Mouse (Mus musculus) myocyte (in vitro differentiated cells): Measurements from ENCODE around the gene Camta1. TPM values are rescaled to one million over a fixed set of nuclear protein-coding genes. Genes with fewer than 3 reads are reported as not detected.

Experiments used
- H3K27me3 ChIP-seq: one replicate; pipeline ENCODE4 v1.6.1; 2011; ENCODE audit not compliant: control insufficient read depth, insufficient read depth, insufficient read length
- H3K36me3 ChIP-seq: one replicate; pipeline ENCODE4 v1.6.1; 2011; ENCODE audit not compliant: control insufficient read depth, insufficient read depth
- H3K4me2 ChIP-seq: one replicate; pipeline ENCODE4 v1.6.1; 2011; ENCODE audit warnings: low read depth, control low read depth
- H3K4me3 ChIP-seq: one replicate; pipeline ENCODE4 v1.5.1; 2011; ENCODE audit warnings: mild to moderate bottlenecking, control low read depth, moderate library complexity
- H3K79me2 ChIP-seq: one replicate; pipeline ENCODE4 v1.6.1; 2011; ENCODE audit not compliant: control insufficient read depth, insufficient read depth
- H3ac ChIP-seq: one replicate; pipeline ENCODE4 v1.6.1; 2011; ENCODE audit not compliant: control insufficient read depth, insufficient read length
- CEBPB ChIP-seq: IDR thresholded peaks from 2 replicates; pipeline ENCODE4 v1.6.1; 2011; ENCODE audit warnings: mild to moderate bottlenecking, moderate library complexity; ENCODE audit not compliant: poor library complexity, insufficient read depth, severe bottlenecking
- E2F4 ChIP-seq: IDR thresholded peaks from one replicate; pipeline ENCODE4 v1.6.1; 2011; ENCODE audit warnings: mild to moderate bottlenecking, control low read depth, moderate library complexity; ENCODE audit not compliant: insufficient read depth
- MAX ChIP-seq: IDR thresholded peaks from one replicate; pipeline ENCODE4 v1.6.1; 2011; ENCODE audit warnings: low read depth, mild to moderate bottlenecking, control low read depth
- MYOD1 ChIP-seq, 3 experiments: IDR thresholded peaks; one replicate each; pipeline ENCODE4 v1.6.1; 2011; ENCODE audit warnings: control low read depth in 2 of 3, low read depth in 2 of 3, mild to moderate bottlenecking in 2 of 3, moderate library complexity in 1 of 3; ENCODE audit not compliant: insufficient read length in 2 of 3, control insufficient read depth in 1 of 3
- MYOG ChIP-seq, 3 experiments: IDR thresholded peaks; one replicate each; pipeline ENCODE4 v1.6.1; 2011; ENCODE audit warnings: control low read depth in 2 of 3, low read depth in 2 of 3, mild to moderate bottlenecking in 2 of 3; ENCODE audit not compliant: insufficient read length in 2 of 3, control insufficient read depth in 1 of 3, insufficient read depth in 1 of 3
- POLR2A ChIP-seq: IDR thresholded peaks from one replicate; pipeline ENCODE4 v1.6.1; 2011; ENCODE audit warnings: low read depth, mild to moderate bottlenecking, control low read depth, moderate library complexity; ENCODE audit not compliant: insufficient read length
- POLR2AphosphoS2 ChIP-seq: IDR thresholded peaks from one replicate; pipeline ENCODE4 v1.6.1; 2011; ENCODE audit warnings: low read depth, control low read depth; ENCODE audit not compliant: insufficient read length
- REST ChIP-seq: IDR thresholded peaks from one replicate; pipeline ENCODE4 v1.6.1; 2011; ENCODE audit warnings: mild to moderate bottlenecking, control low read depth, moderate library complexity; ENCODE audit not compliant: insufficient read depth, insufficient read length
- SRF ChIP-seq: IDR thresholded peaks from one replicate; pipeline ENCODE4 v1.6.1; 2011; ENCODE audit warnings: low read depth; ENCODE audit not compliant: control insufficient read depth, insufficient read length
- TCF12 ChIP-seq: IDR thresholded peaks from one replicate; pipeline ENCODE4 v1.6.1; 2011; ENCODE audit warnings: mild to moderate bottlenecking, control low read depth; ENCODE audit not compliant: poor library complexity, insufficient read depth, severe bottlenecking
- TCF3 ChIP-seq: IDR thresholded peaks from one replicate; pipeline ENCODE4 v1.6.1; 2011; ENCODE audit warnings: low read depth, control low read depth; ENCODE audit not compliant: insufficient read length
- USF1 ChIP-seq: IDR thresholded peaks from one replicate; pipeline ENCODE4 v1.6.1; 2011; ENCODE audit warnings: low read depth, mild to moderate bottlenecking, control low read depth, moderate library complexity
- polyA plus RNA-seq: library from polyadenylated mRNA; unstranded; fragments of >200 nt; fragmentation: generic; extraction: Trizol; gene quantifications from one replicate; pipeline ENCODE4 v1.2.1, GENCODE M21; 2012; ENCODE audit warnings: missing spikeins

Camta1 gene
- polyA plus RNA-seq, 1 experiment, result 40.6 TPM

- no peak overlapping the region for H3K4me2 ChIP-seq
- H3K4me3 ChIP-seq, result no peak overlapping the region
- peaks cover 18% of the 10 kb centered on the region for H3K27me3 ChIP-seq
- no peaks in the 10 kb centered on the region for H3K36me3 ChIP-seq
- TF ChIP-seq USF1 (no peak), CEBPB (no peak), SRF (no peak), TCF12 (no peak), REST (no peak), POLR2AphosphoS2 (no peak), MYOD1 (IDR thresholded peaks at IDR 0.05; ENCODE audit: control insufficient read depth in 1 of 3, insufficient read length in 2 of 3, low read depth in 2 of 3) (no peak), POLR2A (no peak)
- no peak overlapping the region for H3ac ChIP-seq
- no peaks in the 10 kb centered on the region for H3K79me2 ChIP-seq
Measured at GRCm38 (mm10) chr4:151655637-151656385, 205.9 kb downstream of the Camta1 start.

- Histone ChIP-seq H3K79me2 (no peaks in the 10 kb centered on the region), H3K27me3 (peaks cover 17% of the 10 kb centered on the region), H3ac (no peak overlapping the region), H3K36me3 (no peaks in the 10 kb centered on the region), H3K4me3 (no peak overlapping the region), H3K4me2 (no peak overlapping the region)
- TF ChIP-seq POLR2A, result no peak
- no peak for TF ChIP-seq MAX
- no peak for TF ChIP-seq E2F4
- no peak for TF ChIP-seq CEBPB
- TF ChIP-seq TCF12, result no peak
- TF ChIP-seq POLR2AphosphoS2, result no peak
- no peak for TF ChIP-seq USF1
- TF ChIP-seq TCF3, result no peak
- TF ChIP-seq SRF, result no peak
- TF ChIP-seq REST, result no peak
- TF ChIP-seq MYOG (IDR thresholded peaks at IDR 0.05; ENCODE audit: control insufficient read depth in 1 of 3, insufficient read depth in 1 of 3, insufficient read length in 2 of 3, low read depth in 2 of 3), result no peak
Measured at GRCm38 (mm10) chr4:151655227-151655626, 206.4 kb downstream of the Camta1 start.

GRCm38 (mm10) chr4:151642418-151642817 is 219.3 kb downstream of the Camta1 start:
- TF ChIP-seq TCF12 (no peak), MYOD1 (IDR thresholded peaks at IDR 0.05; ENCODE audit: control insufficient read depth in 1 of 3, insufficient read length in 2 of 3, low read depth in 2 of 3) (no peak), POLR2A (no peak), MYOG (IDR thresholded peaks at IDR 0.05; ENCODE audit: control insufficient read depth in 1 of 3, insufficient read depth in 1 of 3, insufficient read length in 2 of 3, low read depth in 2 of 3) (no peak)
- H3K27me3 ChIP-seq, result peaks cover 6% of the 10 kb centered on the region
- H3K79me2 ChIP-seq, result no peaks in the 10 kb centered on the region
- no peak overlapping the region for H3ac ChIP-seq
- peak overlapping the region; percentile 18 for H3K4me2 ChIP-seq
- H3K4me3 ChIP-seq, result no peak overlapping the region
- no peaks in the 10 kb centered on the region for H3K36me3 ChIP-seq

GRCm38 (mm10) chr4:151640971-151641370 is 220.7 kb downstream of the Camta1 start:
- no peak overlapping the region for H3K4me2 ChIP-seq
- no peak overlapping the region for H3K4me3 ChIP-seq
- H3K36me3 ChIP-seq, result no peaks in the 10 kb centered on the region
- no peak overlapping the region for H3ac ChIP-seq
- H3K79me2 ChIP-seq, result no peaks in the 10 kb centered on the region
- H3K27me3 ChIP-seq, result peaks cover 6% of the 10 kb centered on the region
- TF ChIP-seq POLR2AphosphoS2 (no peak), E2F4 (no peak), USF1 (no peak), POLR2A (no peak), MAX (no peak), CEBPB (no peak), TCF12 (no peak), REST (no peak), TCF3 (no peak), SRF (no peak), MYOD1 (IDR thresholded peaks at IDR 0.05; ENCODE audit: control insufficient read depth in 1 of 3, insufficient read length in 2 of 3, low read depth in 2 of 3) (no peak)

- no peak for TF ChIP-seq USF1
- no peak for TF ChIP-seq POLR2AphosphoS2
- TF ChIP-seq REST, result no peak
- no peak for TF ChIP-seq E2F4
- TF ChIP-seq MYOD1 (IDR thresholded peaks at IDR 0.05; ENCODE audit: control insufficient read depth in 1 of 3, insufficient read length in 2 of 3, low read depth in 2 of 3), result no peak
- TF ChIP-seq MYOG (IDR thresholded peaks at IDR 0.05; ENCODE audit: control insufficient read depth in 1 of 3, insufficient read depth in 1 of 3, insufficient read length in 2 of 3, low read depth in 2 of 3), result no peak
- TF ChIP-seq SRF, result no peak
- TF ChIP-seq MAX, result no peak
- H3K4me3 ChIP-seq, result no peak overlapping the region
Measured at GRCm38 (mm10) chr4:151638941-151639340, 222.7 kb downstream of the Camta1 start.

More at GRCm38 (mm10) chr4:151638941-151639340, 222.7 kb downstream of the Camta1 start:
- peaks cover 6% of the 10 kb centered on the region for H3K27me3 ChIP-seq
- no peaks in the 10 kb centered on the region for H3K79me2 ChIP-seq
- H3K36me3 ChIP-seq, result no peaks in the 10 kb centered on the region
- H3ac ChIP-seq, result no peak overlapping the region
- no peak overlapping the region for H3K4me2 ChIP-seq
